Mouse (Mus musculus): ENCODE measurements around the gene Pitpna.

DNA sequence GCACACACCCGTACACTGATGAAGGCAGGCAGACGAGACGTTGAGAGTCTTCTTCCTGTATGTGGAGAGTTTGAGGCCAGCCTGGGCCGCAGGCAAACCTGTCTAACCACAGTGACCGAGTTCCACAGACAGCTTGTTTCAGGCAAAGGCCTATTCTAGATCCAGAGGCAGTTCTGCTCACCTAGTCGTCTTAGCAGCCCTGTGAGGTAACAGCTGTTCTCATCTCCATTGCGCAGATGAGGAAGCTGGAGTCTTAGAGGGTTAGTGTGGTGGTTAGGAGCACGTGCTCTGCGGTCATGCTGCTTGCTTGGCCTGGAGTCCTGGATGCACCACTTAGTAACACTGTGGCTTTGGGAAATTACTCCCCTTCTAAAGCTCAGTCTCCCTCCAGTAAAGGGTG lies 56.8 kb downstream of the Pitpna start:
- TF ChIP-seq CTCF (IDR thresholded peaks at IDR 0.05; ENCODE audit: low read depth): no peak
- no peak for TF ChIP-seq EP300 (IDR thresholded peaks at IDR 0.05; ENCODE audit: low read depth)

Data from heart, postnatal 0 days (tissue).